Mouse (Mus musculus) stomach, embryonic 15.5 days (tissue): ENCODE measurements around the gene Mcrip2. TPM values are rescaled to one million over a fixed set of nuclear protein-coding genes. Genes with fewer than 3 reads are reported as not detected.

Experiments used
- ATAC-seq: fragments of 200-750 bp; cut with Nextera tagmentation; 2 replicates; pipeline ENCODE4 v1.8.0; 2017; ENCODE audit warnings: low read depth, moderate number of reproducible peaks, moderate TSS enrichment; ENCODE audit not compliant: insufficient read depth, low FRiP score
- H3K27ac ChIP-seq: fragments of 300-500 bp; sonication (generic); 2 replicates; pipeline ENCODE4 v1.5.1; 2015; ENCODE audit warnings: mild to moderate bottlenecking, inconsistent platforms
- H3K27me3 ChIP-seq: fragments of 300-500 bp; sonication (generic); replicated peaks from 2 replicates; pipeline ENCODE4 v1.6.1; 2015; ENCODE audit warnings: inconsistent platforms
- H3K36me3 ChIP-seq: fragments of 300-500 bp; sonication (generic); 2 replicates; pipeline ENCODE4 v1.6.1; 2015; ENCODE audit warnings: inconsistent platforms
- H3K4me1 ChIP-seq: fragments of 300-500 bp; sonication (generic); 2 replicates; pipeline ENCODE4 v1.6.1; 2015; ENCODE audit warnings: inconsistent platforms
- H3K4me2 ChIP-seq: fragments of 300-500 bp; sonication (generic); 2 replicates; pipeline ENCODE4 v1.6.1; 2015; ENCODE audit warnings: mild to moderate bottlenecking, inconsistent platforms
- H3K4me3 ChIP-seq: fragments of 300-500 bp; sonication (generic); replicated peaks from 2 replicates; pipeline ENCODE4 v1.5.1; 2015; ENCODE audit warnings: inconsistent platforms
- H3K9ac ChIP-seq: fragments of 300-500 bp; sonication (generic); 2 replicates; pipeline ENCODE4 v1.6.1; 2015; ENCODE audit warnings: inconsistent platforms
- H3K9me3 ChIP-seq: fragments of 300-500 bp; sonication (generic); 2 replicates; pipeline ENCODE4 v1.6.1; 2016; ENCODE audit warnings: inconsistent platforms
- whole genome bisulfite sequencing: fragments of 180-500 bp; shearing (Covaris S2); methylation state at CpG from one replicate; pipeline ENCODE4 v1.1.7; 2015; 5-methylcytosine and 5-hydroxymethylcytosine counted together
- polyA plus RNA-seq: library from polyadenylated mRNA; unstranded; fragments of >200 nt; fragmentation: Nextera tagmentation; extraction: Ambion mirVana; gene quantifications from 2 replicates; pipeline ENCODE4 v1.2.1, GENCODE M21; 2015

Mcrip2 gene
- polyA plus RNA-seq, 1 experiment from 2014 or later, result 52.2 TPM

GRCm38 (mm10) chr17:25879750-25880149 is 11.2 kb upstream of the Mcrip2 start:
- no peak overlapping the region for H3K4me2 ChIP-seq
- no peaks in the 10 kb centered on the region for H3K27me3 ChIP-seq
- peaks cover 31% of the 10 kb centered on the region for H3K4me1 ChIP-seq
- H3K4me3 ChIP-seq, result no peak overlapping the region
- H3K9me3 ChIP-seq, result no peaks in the 10 kb centered on the region
- WGBS, result 75% methylated on average over 8 of the region's 8 CpGs
- ATAC-seq, result no peak
- peaks cover 17% of the 10 kb centered on the region for H3K36me3 ChIP-seq
- no peak overlapping the region for H3K9ac ChIP-seq
- H3K27ac ChIP-seq, result no peak overlapping the region

- no peak overlapping the region for H3K27ac ChIP-seq
- no peak for ATAC-seq
- no peaks in the 10 kb centered on the region for H3K9me3 ChIP-seq
- H3K4me3 ChIP-seq, result no peak overlapping the region
- H3K4me2 ChIP-seq, result no peak overlapping the region
- 53% methylated on average over 4 of the region's 4 CpGs for WGBS
- H3K9ac ChIP-seq, result no peak overlapping the region
- peaks cover 32% of the 10 kb centered on the region for H3K4me1 ChIP-seq
- H3K36me3 ChIP-seq, result peaks cover 13% of the 10 kb centered on the region
- H3K27me3 ChIP-seq, result no peaks in the 10 kb centered on the region
Observed at GRCm38 (mm10) chr17:25879261-25879660, 10.7 kb upstream of the Mcrip2 start.

GRCm38 (mm10) chr17:25878611-25879180 is 10.1 kb upstream of the Mcrip2 start:
- no peak overlapping the region for H3K4me2 ChIP-seq
- H3K9me3 ChIP-seq, result no peaks in the 10 kb centered on the region
- no peak for ATAC-seq
- no peak overlapping the region for H3K4me3 ChIP-seq
- H3K27ac ChIP-seq, result no peak overlapping the region
- no peaks in the 10 kb centered on the region for H3K27me3 ChIP-seq
- H3K4me1 ChIP-seq, result peaks cover 36% of the 10 kb centered on the region
- H3K36me3 ChIP-seq, result peaks cover 7% of the 10 kb centered on the region
- WGBS, result 92% methylated on average over 19 of the region's 19 CpGs
- H3K9ac ChIP-seq, result no peak overlapping the region

GRCm38 (mm10) chr17:25877741-25878610 is 9.4 kb upstream of the Mcrip2 start:
- Histone ChIP-seq H3K36me3 (peaks cover 3% of the 10 kb centered on the region; the same call in 1 of the 2 replicates), H3K4me2 (no peak overlapping the region), H3K4me1 (peaks cover 36% of the 10 kb centered on the region), H3K27me3 (no peaks in the 10 kb centered on the region), H3K4me3 (no peak overlapping the region), H3K9ac (no peak overlapping the region), H3K27ac (no peak overlapping the region), H3K9me3 (no peaks in the 10 kb centered on the region)
- no peak for ATAC-seq
- 94% methylated on average over 32 of the region's 32 CpGs for WGBS

- Histone ChIP-seq H3K27ac (no peak overlapping the region), H3K4me2 (no peak overlapping the region), H3K9me3 (no peaks in the 10 kb centered on the region), H3K9ac (no peak overlapping the region), H3K4me1 (peaks cover 36% of the 10 kb centered on the region), H3K27me3 (no peaks in the 10 kb centered on the region), H3K36me3 (no peaks in the 10 kb centered on the region; the same call in 1 of the 2 replicates), H3K4me3 (no peak overlapping the region)
- no peak for ATAC-seq
- 90% methylated on average over 3 of the region's 3 CpGs for WGBS
Observed at GRCm38 (mm10) chr17:25877025-25877424, 8.5 kb upstream of the Mcrip2 start.

GRCm38 (mm10) chr17:25876347-25876915 is 7.9 kb upstream of the Mcrip2 start:
- no peaks in the 10 kb centered on the region for H3K9me3 ChIP-seq
- no peak for ATAC-seq
- 59% methylated on average over 10 of the region's 10 CpGs for WGBS

GRCm38 (mm10) chr17:25875171-25876136 is 6.9 kb upstream of the Mcrip2 start:
- peak overlapping the region; percentile 88 for H3K4me3 ChIP-seq
- no peaks in the 10 kb centered on the region for H3K9me3 ChIP-seq
- no peaks in the 10 kb centered on the region for H3K27me3 ChIP-seq
- peak overlapping the region; percentile 82 for H3K4me2 ChIP-seq
- H3K36me3 ChIP-seq, result no peaks in the 10 kb centered on the region; the same call in 1 of the 2 replicates
- H3K27ac ChIP-seq, result peak overlapping the region; percentile 96
- H3K9ac ChIP-seq, result peak overlapping the region; percentile 73
- WGBS, result under 1% methylated on average over 59 of the region's 59 CpGs
- ATAC-seq, result peak; percentile 92
- peaks cover 26% of the 10 kb centered on the region for H3K4me1 ChIP-seq

More at GRCm38 (mm10) chr17:25876347-25876915, 7.9 kb upstream of the Mcrip2 start:
- peaks cover 36% of the 10 kb centered on the region for H3K4me1 ChIP-seq
- no peak overlapping the region; the same call in 1 of the 2 replicates for H3K27ac ChIP-seq
- no peak overlapping the region for H3K9ac ChIP-seq
- H3K27me3 ChIP-seq, result no peaks in the 10 kb centered on the region
- peak overlapping the region; percentile 88 for H3K4me3 ChIP-seq
- peak overlapping the region; percentile 82 for H3K4me2 ChIP-seq
- H3K36me3 ChIP-seq, result no peaks in the 10 kb centered on the region; the same call in 1 of the 2 replicates

GRCm38 (mm10) chr17:25874721-25875170 is 6.2 kb upstream of the Mcrip2 start, which contains the start of gene Mettl26:
Gene Mettl26 (plus strand): TSS chr17:25875074.
- H3K36me3 ChIP-seq, result no peaks in the 10 kb centered on the region; the same call in 1 of the 2 replicates
- WGBS, result under 1% methylated on average over 25 of the region's 25 CpGs
- no peaks in the 10 kb centered on the region for H3K27me3 ChIP-seq
- ATAC-seq, result peak; percentile 73
- peaks cover 20% of the 10 kb centered on the region for H3K4me1 ChIP-seq
- H3K27ac ChIP-seq, result peak within 1 kb of the TSS; percentile 96
- no peaks in the 10 kb centered on the region for H3K9me3 ChIP-seq
- H3K9ac ChIP-seq, result peak within 1 kb of the TSS; percentile 73
- peak within 1 kb of the TSS; percentile 88 for H3K4me3 ChIP-seq
- H3K4me2 ChIP-seq, result peak within 1 kb of the TSS; percentile 82

GRCm38 (mm10) chr17:25874148-25874720 is 5.7 kb upstream of the Mcrip2 start:
- H3K4me3 ChIP-seq, result peak overlapping the region; percentile 88
- 4% methylated on average over 14 of the region's 14 CpGs for WGBS
- peak overlapping the region; percentile 96 for H3K27ac ChIP-seq
- H3K9me3 ChIP-seq, result no peaks in the 10 kb centered on the region
- H3K4me2 ChIP-seq, result peak overlapping the region; percentile 82
- H3K27me3 ChIP-seq, result no peaks in the 10 kb centered on the region
- ATAC-seq, result no peak
- H3K4me1 ChIP-seq, result peaks cover 20% of the 10 kb centered on the region
- no peaks in the 10 kb centered on the region; the same call in 1 of the 2 replicates for H3K36me3 ChIP-seq
- H3K9ac ChIP-seq, result peak overlapping the region; percentile 21; the same call in 1 of the 2 replicates

- Histone ChIP-seq H3K36me3 (no peaks in the 10 kb centered on the region), H3K4me3 (peak overlapping the region; percentile 88; the same call in 1 of the 2 replicates), H3K9me3 (no peaks in the 10 kb centered on the region), H3K27me3 (no peaks in the 10 kb centered on the region), H3K9ac (no peak overlapping the region), H3K4me1 (peaks cover 24% of the 10 kb centered on the region), H3K27ac (no peak overlapping the region), H3K4me2 (no peak overlapping the region)
- no peak for ATAC-seq
- WGBS, result 76% methylated on average over 11 of the region's 11 CpGs
Observed at GRCm38 (mm10) chr17:25873405-25874147, 5.0 kb upstream of the Mcrip2 start.
